ENCODE assay signal across 33 mouse cellular contexts in genomic region chr6:55146138-55146537, GRCm38 (mm10). TPM values are rescaled to one million over a fixed set of nuclear protein-coding genes. Genes with fewer than 3 reads are reported as not detected.
A peak's percentile ranks its signal among the peaks of the same experiment; 100 is the strongest.
DNase-seq lines count a peak whose midpoint lies in the region; ATAC-seq and TF ChIP-seq lines count a peak whose summit lies in the region.
"Had no signal": no experiment of that assay in that cellular context is flagged by ENCODE, and none has a peak within 500 bp of the region (broad histone marks: within the 10 kb centered on the region; RNA-seq: fewer than 3 reads in every experiment).

No protein-coding gene starts in this region.

- H3K4me2 ChIP-seq in forebrain, embryonic 12.5 days, result no peak overlapping the region
- H3K4me2 ChIP-seq in midbrain, embryonic 14.5 days (ENCODE audit: low read length), result no peak overlapping the region
- no peak overlapping the region for H3K4me2 ChIP-seq in midbrain, embryonic 15.5 days
- H3K4me2 ChIP-seq: heart, embryonic 11.5 days; hindbrain, embryonic 15.5 days; kidney, embryonic 15.5 days; neural tube, embryonic 13.5 days had no signal

- no peaks in the 10 kb centered on the region for H3K36me3 ChIP-seq in forebrain, embryonic 10.5 days (replicated peaks)
- H3K36me3 ChIP-seq in forebrain, embryonic 12.5 days (replicated peaks), result no peaks in the 10 kb centered on the region
- H3K36me3 ChIP-seq in midbrain, embryonic 10.5 days, result no peaks in the 10 kb centered on the region
- H3K36me3 ChIP-seq in midbrain, embryonic 14.5 days (ENCODE audit: control insufficient read depth, insufficient read depth, low read length), result no peaks in the 10 kb centered on the region
- H3K36me3 ChIP-seq in midbrain, embryonic 15.5 days (replicated peaks), result no peaks in the 10 kb centered on the region
- H3K36me3 ChIP-seq: hindbrain, embryonic 15.5 days; kidney, embryonic 15.5 days; neural tube, embryonic 13.5 days had no signal

- peaks cover 10% of the 10 kb centered on the region; the same call in 1 of the 2 replicates for H3K9me3 ChIP-seq in forebrain, embryonic 10.5 days
- H3K9me3 ChIP-seq in forebrain, embryonic 12.5 days, result 0 out of 2 replicates have a peak, but pooled peaks cover 7% of the 10 kb centered on the region
- H3K9me3 ChIP-seq in midbrain, embryonic 10.5 days (replicated peaks), result peaks cover 5% of the 10 kb centered on the region; the same call in 1 of the 2 replicates
- 0 out of 2 replicates have a peak, but pooled peaks cover 3% of the 10 kb centered on the region for H3K9me3 ChIP-seq in midbrain, embryonic 14.5 days (ENCODE audit: control insufficient read depth, low read length)
- no peaks in the 10 kb centered on the region for H3K9me3 ChIP-seq in midbrain, embryonic 15.5 days
- H3K9me3 ChIP-seq: hindbrain, embryonic 15.5 days; kidney, embryonic 15.5 days had no signal

- no peak for DNase-seq in forebrain, embryonic 10.5 days (ENCODE audit: extremely low spot score, low spot score)
- DNase-seq in midbrain, embryonic 10.5 days (ENCODE audit: low spot score), result no peak
- DNase-seq in midbrain, embryonic 14.5 days, result no peak
- peak; percentile 31 for DNase-seq in brain, embryonic 14.5 days (ENCODE audit: low read depth)
- no peak for DNase-seq in spleen, adult 18-20 months
- DNase-seq in heart, adult 8-10 months (ENCODE audit: low spot score), result no peak
- DNase-seq: adrenal gland, adult 8-10 months; cerebellum, adult 8-10 months; cerebellum, postnatal 36 days; gastrocnemius, postnatal 14 days; heart, postnatal 36 days; kidney, adult 18-20 months; kidney, postnatal 25 days; liver; lung, adult 2 months; lung, postnatal 10 days; right cerebral cortex, postnatal 25 days; thymus, postnatal 14 days had no signal

- no peak overlapping the region for H3K4me3 ChIP-seq in forebrain, embryonic 10.5 days
- H3K4me3 ChIP-seq in forebrain, embryonic 12.5 days (replicated peaks), result no peak overlapping the region
- no peak overlapping the region for H3K4me3 ChIP-seq in midbrain, embryonic 10.5 days
- no peak overlapping the region for H3K4me3 ChIP-seq in midbrain, embryonic 14.5 days (replicated peaks; ENCODE audit: low read depth, low read length)
- H3K4me3 ChIP-seq in midbrain, embryonic 15.5 days, result no peak overlapping the region
- H3K4me3 ChIP-seq: erythroblast, embryonic 14.5 days; hindbrain, embryonic 15.5 days; kidney, embryonic 15.5 days; neural tube, embryonic 13.5 days had no signal

- no peaks in the 10 kb centered on the region for H3K27me3 ChIP-seq in forebrain, embryonic 10.5 days (ENCODE audit: poor library complexity, severe bottlenecking)
- no peaks in the 10 kb centered on the region for H3K27me3 ChIP-seq in forebrain, embryonic 12.5 days
- no peaks in the 10 kb centered on the region; the same call in 1 of the 2 replicates for H3K27me3 ChIP-seq in midbrain, embryonic 10.5 days (ENCODE audit: low read depth, poor library complexity, severe bottlenecking)
- no peaks in the 10 kb centered on the region for H3K27me3 ChIP-seq in midbrain, embryonic 14.5 days (ENCODE audit: control insufficient read depth, insufficient read depth, low read length)
- H3K27me3 ChIP-seq in midbrain, embryonic 15.5 days (replicated peaks), result no peaks in the 10 kb centered on the region
- H3K27me3 ChIP-seq: hindbrain, embryonic 15.5 days; kidney, embryonic 15.5 days had no signal

- H3K27ac ChIP-seq in forebrain, embryonic 10.5 days, result 0 out of 2 replicates have a peak overlapping the region, but pooled peaks have one; percentile 30
- H3K27ac ChIP-seq in forebrain, embryonic 12.5 days, result no peak overlapping the region
- H3K27ac ChIP-seq in midbrain, embryonic 10.5 days (replicated peaks), result peak overlapping the region; percentile 46; the same call in 1 of the 2 replicates
- H3K27ac ChIP-seq in midbrain, embryonic 14.5 days (replicated peaks; ENCODE audit: low read depth, low read length), result no peak overlapping the region
- no peak overlapping the region for H3K27ac ChIP-seq in midbrain, embryonic 15.5 days
- H3K27ac ChIP-seq: hindbrain, embryonic 15.5 days; kidney, embryonic 15.5 days; liver, embryonic 14.5 days; macrophage; neural tube, embryonic 13.5 days had no signal

- H3K4me1 ChIP-seq in forebrain, embryonic 10.5 days, result peaks cover 19% of the 10 kb centered on the region
- H3K4me1 ChIP-seq in forebrain, embryonic 12.5 days, result peaks cover 12% of the 10 kb centered on the region
- H3K4me1 ChIP-seq in midbrain, embryonic 10.5 days, result peaks cover 21% of the 10 kb centered on the region
- no peaks in the 10 kb centered on the region for H3K4me1 ChIP-seq in midbrain, embryonic 14.5 days (ENCODE audit: control insufficient read depth, insufficient read depth, low read length)
- H3K4me1 ChIP-seq in midbrain, embryonic 15.5 days, result no peaks in the 10 kb centered on the region
- H3K4me1 ChIP-seq: hindbrain, embryonic 15.5 days; kidney, embryonic 15.5 days; neural tube, embryonic 13.5 days had no signal

- WGBS in forebrain, embryonic 10.5 days, result 34% methylated on average over 4 of the region's 4 CpGs
- 26% methylated on average over 4 of the region's 4 CpGs for WGBS in forebrain, embryonic 12.5 days
- WGBS in midbrain, embryonic 10.5 days, result 27% methylated on average over 4 of the region's 4 CpGs
- 31% methylated on average over 4 of the region's 4 CpGs for WGBS in midbrain, embryonic 14.5 days
- WGBS in midbrain, embryonic 15.5 days, result 22% methylated on average over 4 of the region's 4 CpGs

- TF ChIP-seq POLR2A in brain, embryonic 14.5 days (IDR thresholded peaks at IDR 0.05; ENCODE audit: borderline replicate concordance, extremely low read depth, insufficient read depth, insufficient read length, poor library complexity, severe bottlenecking), result no peak

- TF ChIP-seq CTCF in brain, embryonic 14.5 days (IDR thresholded peaks at IDR 0.05; ENCODE audit: borderline replicate concordance, extremely low read depth, insufficient read depth, insufficient read length), result no peak

- H3K9ac ChIP-seq in forebrain, embryonic 12.5 days, result no peak overlapping the region
- no peak overlapping the region for H3K9ac ChIP-seq in midbrain, embryonic 14.5 days (replicated peaks; ENCODE audit: low read length)
- no peak overlapping the region for H3K9ac ChIP-seq in midbrain, embryonic 15.5 days
- H3K9ac ChIP-seq: hindbrain, embryonic 15.5 days; kidney, embryonic 15.5 days; liver, embryonic 14.5 days; neural tube, embryonic 13.5 days had no signal

- no peak for ATAC-seq in forebrain, embryonic 12.5 days (ENCODE audit: low FRiP score)
- no peak for ATAC-seq in midbrain, embryonic 14.5 days (ENCODE audit: low FRiP score, low TSS enrichment)
- 0 out of 2 replicates have a peak, but pooled peaks have one; percentile 60 for ATAC-seq in midbrain, embryonic 15.5 days (replicated peaks)
- ATAC-seq: activated CD4-positive, CD25-positive, alpha-beta regulatory T cell, adult 4 months had no signal

RNA-seq across cellular contexts. Expression of gene Crhr2, which starts 13.3 kb away (rescaled TPM):
- polyA plus RNA-seq in forebrain, embryonic 10.5 days (2016; fragmentation: Nextera tagmentation; extraction: Ambion mirVana), result 0.31 and 0.38 TPM in 2 replicates
- polyA plus RNA-seq in forebrain, embryonic 12.5 days (2016; fragmentation: Nextera tagmentation; extraction: Ambion mirVana), result 0.33 and 0.44 TPM in 2 replicates
- 0.21 and 0.30 TPM in 2 replicates for polyA plus RNA-seq in midbrain, embryonic 10.5 days (2016; fragmentation: Nextera tagmentation; extraction: Ambion mirVana)
- 1.1 and 1.2 TPM in 2 replicates for polyA plus RNA-seq in midbrain, embryonic 14.5 days (2014; fragmentation: Nextera tagmentation; extraction: Ambion mirVana)
- polyA plus RNA-seq in brain, embryonic 14.5 days (2012; rRNA removed), result 1.9 and 2.1 TPM in 2 replicates
- 1.3 and 2.2 TPM in 2 replicates for polyA plus RNA-seq in midbrain, embryonic 15.5 days (2015; fragmentation: Nextera tagmentation; extraction: Ambion mirVana)
- 10 to 100 TPM; 20.4 to 30.3 (median 22.6) TPM for total RNA-seq in heart, adult 8-10 months (2022)
- total RNA-seq: granulocyte monocyte progenitor cell, adult 5-6 weeks; MEL had no signal
- polyA plus RNA-seq: activated CD4-positive, CD25-positive, alpha-beta regulatory T cell, adult 4 months; erythroblast, embryonic 14.5 days; limb, embryonic 11.5 days; macrophage had no signal

RNA-seq across cellular contexts. Expression of gene Inmt, which starts 28.7 kb away (rescaled TPM):
- polyA plus RNA-seq in forebrain, embryonic 10.5 days (2016; fragmentation: Nextera tagmentation; extraction: Ambion mirVana), result 8.3 and 11.8 TPM in 2 replicates
- polyA plus RNA-seq in forebrain, embryonic 12.5 days (2016; fragmentation: Nextera tagmentation; extraction: Ambion mirVana), result 0.59 and 0.92 TPM in 2 replicates
- polyA plus RNA-seq in midbrain, embryonic 10.5 days (2016; fragmentation: Nextera tagmentation; extraction: Ambion mirVana), result 0.62 and 2.0 TPM in 2 replicates
- polyA plus RNA-seq in midbrain, embryonic 14.5 days (2014; fragmentation: Nextera tagmentation; extraction: Ambion mirVana), result not detected in 2 replicates
- not detected in 2 replicates for polyA plus RNA-seq in brain, embryonic 14.5 days (2012; rRNA removed)
- polyA plus RNA-seq in midbrain, embryonic 15.5 days (2015; fragmentation: Nextera tagmentation; extraction: Ambion mirVana), result not detected in 2 replicates
- total RNA-seq in heart, adult 8-10 months (2022), result 100 to 1,000 TPM in 1 of 4 experiments, 10 to 100 TPM in 3; 24.3 to 119 (median 52.8) TPM
- total RNA-seq: granulocyte monocyte progenitor cell, adult 5-6 weeks; left cerebral cortex, postnatal 14 days had no signal
- polyA plus RNA-seq: activated CD4-positive, CD25-positive, alpha-beta regulatory T cell, adult 4 months; erythroblast, embryonic 14.5 days; heart, embryonic 11.5 days; heart, embryonic 16.5 days; hindbrain, embryonic 15.5 days; macrophage; neural tube, embryonic 13.5 days had no signal

RNA-seq across cellular contexts. Expression of gene Mindy4, which starts 57.0 kb away (rescaled TPM):
- polyA plus RNA-seq in forebrain, embryonic 10.5 days (2016; fragmentation: Nextera tagmentation; extraction: Ambion mirVana), result 24.8 and 27.4 TPM in 2 replicates
- polyA plus RNA-seq in forebrain, embryonic 12.5 days (2016; fragmentation: Nextera tagmentation; extraction: Ambion mirVana), result 16.8 and 20.6 TPM in 2 replicates
- 23.3 and 27.1 TPM in 2 replicates for polyA plus RNA-seq in midbrain, embryonic 10.5 days (2016; fragmentation: Nextera tagmentation; extraction: Ambion mirVana)
- 9.8 and 14.6 TPM in 2 replicates for polyA plus RNA-seq in midbrain, embryonic 14.5 days (2014; fragmentation: Nextera tagmentation; extraction: Ambion mirVana)
- 10.9 and 13.7 TPM in 2 replicates for polyA plus RNA-seq in brain, embryonic 14.5 days (2012; rRNA removed)
- polyA plus RNA-seq in midbrain, embryonic 15.5 days (2015; fragmentation: Nextera tagmentation; extraction: Ambion mirVana), result 11.4 and 13.9 TPM in 2 replicates
- total RNA-seq in heart, adult 8-10 months (2022), result 1 to 10 TPM; 3.7 to 6.6 (median 4.6) TPM

Comparison
In these comparisons a context has a peak if more than half of its experiments do, and no peak if none do; other contexts are left out.
1. H3K27ac ChIP-seq: peak in forebrain, embryonic 10.5 days (single experiment) and midbrain, embryonic 10.5 days (single experiment); none in forebrain, embryonic 12.5 days (single experiment), midbrain, embryonic 14.5 days (single experiment) and midbrain, embryonic 15.5 days (single experiment).